Comparison of ENCODE assay signal across 19 mouse cellular contexts in the genomic region with DNA sequence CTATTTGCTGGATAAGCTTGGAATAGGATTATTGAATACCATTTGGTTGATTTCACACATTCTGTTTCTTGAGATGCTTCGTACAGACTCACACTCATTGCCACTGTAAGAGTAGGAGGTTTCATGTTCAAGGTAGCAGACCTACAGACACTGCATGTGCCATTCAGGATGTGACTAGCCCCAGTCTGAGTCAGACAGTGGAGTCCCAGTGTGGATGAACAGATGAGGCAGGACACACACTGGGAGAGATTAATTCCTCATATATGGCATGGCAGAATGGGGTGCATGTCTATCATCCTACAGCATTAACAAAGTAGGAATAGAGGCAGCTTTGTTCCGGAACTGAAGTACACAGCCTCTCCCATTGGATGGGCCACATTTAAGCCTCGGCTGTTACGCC. TPM values are rescaled to one million over a fixed set of nuclear protein-coding genes. Genes with fewer than 3 reads are reported as not detected.
"Had no signal": no experiment of that assay in that cellular context is flagged by ENCODE, and none has a peak within 500 bp of the region (broad histone marks: within the 10 kb centered on the region; RNA-seq: fewer than 3 reads in every experiment).

No protein-coding gene starts in this region.

- H3K4me2 ChIP-seq: neural tube, embryonic 15.5 days; stomach, embryonic 15.5 days had no signal

- H3K4me3 ChIP-seq: neural tube, embryonic 15.5 days; stomach, embryonic 15.5 days had no signal

- H3K9me3 ChIP-seq: neural tube, embryonic 15.5 days; stomach, embryonic 15.5 days had no signal

- DNase-seq: retina, postnatal 1 day; right cerebral cortex, adult 18-20 months; right cerebral cortex, postnatal 14 days; right cerebral cortex, postnatal 25 days; right cerebral cortex, postnatal 4 days; spleen, adult 18-20 months; thymus, adult 18-20 months; thymus, adult 2 months; thymus, postnatal 14 days; thymus, postnatal 25 days; thymus, postnatal 36 days; thymus, postnatal 4 days had no signal

- H3K36me3 ChIP-seq: neural tube, embryonic 15.5 days had no signal

- H3K9ac ChIP-seq: neural tube, embryonic 15.5 days; stomach, embryonic 15.5 days had no signal

- H3K27ac ChIP-seq: neural tube, embryonic 15.5 days; stomach, embryonic 15.5 days; stomach, postnatal 0 days had no signal

- H3K27me3 ChIP-seq: neural tube, embryonic 15.5 days; stomach, embryonic 15.5 days had no signal

- H3K4me1 ChIP-seq: stomach, embryonic 15.5 days had no signal

RNA-seq across cellular contexts. Expression of a gene that starts 8.1 kb away (rescaled TPM):
- polyA plus RNA-seq: neural tube, embryonic 15.5 days; small intestine, adult 2 months; spleen, adult 2 months; testis, adult 2 months; thymus, adult 2 months; thymus, postnatal 0 days had no signal
